Mouse (Mus musculus): Measurements from ENCODE around the gene Ryr2. TPM values are rescaled to one million over a fixed set of nuclear protein-coding genes. Genes with fewer than 3 reads are reported as not detected.

Ryr2 gene
- polyA plus RNA-seq, 2 experiments = 0.37 to 0.79 TPM

DNA sequence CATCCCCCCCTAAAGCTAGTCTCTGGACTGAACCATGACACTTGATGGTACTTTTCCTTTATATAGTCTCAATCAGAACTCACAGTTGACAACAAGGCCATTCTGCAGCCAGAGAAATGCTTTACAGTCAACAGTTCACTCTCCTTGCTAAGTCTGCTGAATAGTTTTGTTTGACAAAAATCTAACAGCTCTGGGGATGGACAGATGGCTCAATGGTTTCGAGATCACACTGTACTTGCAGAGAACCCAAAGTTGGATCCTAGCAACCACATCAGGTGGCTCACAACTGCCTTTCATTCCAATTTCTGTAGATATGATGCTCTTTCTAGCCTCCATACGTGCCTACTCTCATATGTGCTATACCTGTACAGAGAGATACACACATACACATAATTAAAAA, 109.4 kb downstream of the Ryr2 start:
- Histone ChIP-seq H3K36me3 (ENCODE audit: control insufficient read depth, insufficient read depth, low read length) (no peaks in the 10 kb centered on the region), H3K9me3 (ENCODE audit: control insufficient read depth, low read length) (no peaks in the 10 kb centered on the region), H3K27me3 (ENCODE audit: control insufficient read depth, insufficient read depth, low read length) (no peaks in the 10 kb centered on the region), H3K27ac (replicated peaks; ENCODE audit: low read depth, low read length) (no peak overlapping the region), H3K4me3 (replicated peaks; ENCODE audit: low read length) (no peak overlapping the region), H3K9ac (ENCODE audit: low read depth, low read length, severe bottlenecking) (no peak overlapping the region), H3K4me2 (replicated peaks; ENCODE audit: low read depth, low read length, severe bottlenecking) (no peak overlapping the region), H3K4me1 (ENCODE audit: control insufficient read depth, insufficient read depth, low read length) (no peaks in the 10 kb centered on the region)
- ATAC-seq (ENCODE audit: low FRiP score, low read depth) (no peak), DNase-seq (ENCODE audit: low spot score) (no peak)
- WGBS = 81% methylated on average over 2 of the region's 2 CpGs
- no peak for TF ChIP-seq POLR2A (IDR thresholded peaks at IDR 0.05; ENCODE audit: borderline replicate concordance, extremely low read depth, insufficient read depth, insufficient read length)

- ATAC-seq (ENCODE audit: low FRiP score, low read depth) (no peak), DNase-seq (ENCODE audit: low spot score) (no peak)
- Histone ChIP-seq H3K9ac (ENCODE audit: low read depth, low read length, severe bottlenecking) (no peak overlapping the region), H3K4me2 (replicated peaks; ENCODE audit: low read depth, low read length, severe bottlenecking) (no peak overlapping the region), H3K4me1 (ENCODE audit: control insufficient read depth, insufficient read depth, low read length) (no peaks in the 10 kb centered on the region), H3K36me3 (ENCODE audit: control insufficient read depth, insufficient read depth, low read length) (no peaks in the 10 kb centered on the region), H3K9me3 (ENCODE audit: control insufficient read depth, low read length) (no peaks in the 10 kb centered on the region), H3K4me3 (replicated peaks; ENCODE audit: low read length) (no peak overlapping the region), H3K27ac (replicated peaks; ENCODE audit: low read depth, low read length) (no peak overlapping the region), H3K27me3 (ENCODE audit: control insufficient read depth, insufficient read depth, low read length) (no peaks in the 10 kb centered on the region)
- TF ChIP-seq POLR2A (IDR thresholded peaks at IDR 0.05; ENCODE audit: borderline replicate concordance, extremely low read depth, insufficient read depth, insufficient read length) = no peak
- 81% methylated on average over 4 of the region's 4 CpGs for WGBS
These were observed 119.2 kb downstream of the Ryr2 start for GRCm38 (mm10) chr13:11987556-11987955.

GRCm38 (mm10) chr13:11985056-11985455, 121.7 kb downstream of the Ryr2 start:
- H3K4me3 ChIP-seq (replicated peaks; ENCODE audit: low read length) = no peak overlapping the region
- no peaks in the 10 kb centered on the region for H3K9me3 ChIP-seq (ENCODE audit: control insufficient read depth, low read length)
- no peaks in the 10 kb centered on the region for H3K4me1 ChIP-seq (ENCODE audit: control insufficient read depth, insufficient read depth, low read length)
- ATAC-seq (ENCODE audit: low FRiP score, low read depth) (no peak), DNase-seq (ENCODE audit: low spot score) (no peak)
- TF ChIP-seq POLR2A (IDR thresholded peaks at IDR 0.05; ENCODE audit: borderline replicate concordance, extremely low read depth, insufficient read depth, insufficient read length) = no peak
- 95% methylated on average over 3 of the region's 3 CpGs for WGBS
- no peak overlapping the region for H3K9ac ChIP-seq (ENCODE audit: low read depth, low read length, severe bottlenecking)
- H3K4me2 ChIP-seq (replicated peaks; ENCODE audit: low read depth, low read length, severe bottlenecking) = no peak overlapping the region
- H3K36me3 ChIP-seq (ENCODE audit: control insufficient read depth, insufficient read depth, low read length) = no peaks in the 10 kb centered on the region
- H3K27me3 ChIP-seq (ENCODE audit: control insufficient read depth, insufficient read depth, low read length) = no peaks in the 10 kb centered on the region
- no peak overlapping the region for H3K27ac ChIP-seq (replicated peaks; ENCODE audit: low read depth, low read length)

- DNase-seq (ENCODE audit: low spot score) (no peak), ATAC-seq (ENCODE audit: low FRiP score, low read depth) (no peak)
- Histone ChIP-seq H3K4me1 (ENCODE audit: control insufficient read depth, insufficient read depth, low read length) (no peaks in the 10 kb centered on the region), H3K36me3 (ENCODE audit: control insufficient read depth, insufficient read depth, low read length) (no peaks in the 10 kb centered on the region), H3K4me3 (replicated peaks; ENCODE audit: low read length) (no peak overlapping the region), H3K27me3 (ENCODE audit: control insufficient read depth, insufficient read depth, low read length) (no peaks in the 10 kb centered on the region), H3K9ac (ENCODE audit: low read depth, low read length, severe bottlenecking) (no peak overlapping the region), H3K27ac (replicated peaks; ENCODE audit: low read depth, low read length) (no peak overlapping the region), H3K9me3 (ENCODE audit: control insufficient read depth, low read length) (no peaks in the 10 kb centered on the region), H3K4me2 (replicated peaks; ENCODE audit: low read depth, low read length, severe bottlenecking) (no peak overlapping the region)
- TF ChIP-seq POLR2A (IDR thresholded peaks at IDR 0.05; ENCODE audit: borderline replicate concordance, extremely low read depth, insufficient read depth, insufficient read length) = no peak
These were observed 127.7 kb downstream of the Ryr2 start for GRCm38 (mm10) chr13:11978997-11979396.

GRCm38 (mm10) chr13:11978359-11978758, 128.4 kb downstream of the Ryr2 start:
- Histone ChIP-seq H3K4me1 (ENCODE audit: control insufficient read depth, insufficient read depth, low read length) (no peaks in the 10 kb centered on the region), H3K36me3 (ENCODE audit: control insufficient read depth, insufficient read depth, low read length) (no peaks in the 10 kb centered on the region), H3K9ac (ENCODE audit: low read depth, low read length, severe bottlenecking) (no peak overlapping the region), H3K27me3 (ENCODE audit: control insufficient read depth, insufficient read depth, low read length) (no peaks in the 10 kb centered on the region), H3K27ac (replicated peaks; ENCODE audit: low read depth, low read length) (no peak overlapping the region), H3K4me2 (replicated peaks; ENCODE audit: low read depth, low read length, severe bottlenecking) (no peak overlapping the region), H3K9me3 (ENCODE audit: control insufficient read depth, low read length) (no peaks in the 10 kb centered on the region), H3K4me3 (replicated peaks; ENCODE audit: low read length) (no peak overlapping the region)
- no peak for ATAC-seq (ENCODE audit: low FRiP score, low read depth)
- 78% methylated on average over 2 of the region's 2 CpGs for WGBS
- no peak for TF ChIP-seq POLR2A (IDR thresholded peaks at IDR 0.05; ENCODE audit: borderline replicate concordance, extremely low read depth, insufficient read depth, insufficient read length)
- no peak for DNase-seq (ENCODE audit: low spot score)

- DNase-seq (ENCODE audit: low spot score) (no peak), ATAC-seq (ENCODE audit: low FRiP score, low read depth) (no peak)
- no peak for TF ChIP-seq POLR2A (IDR thresholded peaks at IDR 0.05; ENCODE audit: borderline replicate concordance, extremely low read depth, insufficient read depth, insufficient read length)
- 76% methylated on average over 4 of the region's 4 CpGs for WGBS
- Histone ChIP-seq H3K4me3 (replicated peaks; ENCODE audit: low read length) (no peak overlapping the region), H3K36me3 (ENCODE audit: control insufficient read depth, insufficient read depth, low read length) (no peaks in the 10 kb centered on the region), H3K4me2 (replicated peaks; ENCODE audit: low read depth, low read length, severe bottlenecking) (no peak overlapping the region), H3K27ac (replicated peaks; ENCODE audit: low read depth, low read length) (no peak overlapping the region), H3K4me1 (ENCODE audit: control insufficient read depth, insufficient read depth, low read length) (no peaks in the 10 kb centered on the region), H3K9ac (ENCODE audit: low read depth, low read length, severe bottlenecking) (no peak overlapping the region), H3K9me3 (ENCODE audit: control insufficient read depth, low read length) (no peaks in the 10 kb centered on the region), H3K27me3 (ENCODE audit: control insufficient read depth, insufficient read depth, low read length) (no peaks in the 10 kb centered on the region)
These were observed 129.1 kb downstream of the Ryr2 start for GRCm38 (mm10) chr13:11977606-11978005.

Measured in limb, embryonic 14.5 days (tissue).